Comparison of ENCODE assay signal across 31 mouse cellular contexts in the genomic region with DNA sequence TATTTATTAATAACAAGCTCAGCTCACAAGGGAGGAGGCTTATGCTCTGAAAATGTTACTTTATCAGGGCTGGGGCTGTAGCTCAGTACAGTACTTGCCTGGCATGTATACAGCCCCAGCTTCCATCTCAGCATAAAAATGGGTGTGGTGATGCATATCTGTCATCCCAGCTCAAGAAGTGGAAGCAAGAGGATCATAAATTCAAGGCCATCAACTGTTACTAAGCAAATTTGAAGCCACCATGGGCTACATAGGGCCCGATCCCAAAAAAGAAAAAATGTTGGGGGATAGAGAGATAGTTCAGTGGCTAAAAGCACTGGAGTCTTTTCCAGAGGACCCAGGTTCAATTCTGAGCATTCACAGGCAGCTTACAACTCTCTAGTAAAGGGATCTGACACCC.
"Had no signal": no experiment of that assay in that cellular context is flagged by ENCODE, and none has a peak within 500 bp of the region (broad histone marks: within the 10 kb centered on the region; RNA-seq: fewer than 3 reads in every experiment).

No protein-coding gene starts in this region.

- DNase-seq: left cerebral cortex, postnatal 4 days; liver; liver, embryonic 13.5 days; liver, postnatal 0 days; lung, adult 18-20 months; lung, adult 2 months; lung, embryonic 14.5 days; lung, postnatal 14 days; lung, postnatal 36 days; lung, postnatal 4 days; midbrain, embryonic 14.5 days had no signal

- H3K27me3 ChIP-seq: limb, embryonic 12.5 days; limb, embryonic 13.5 days; limb, embryonic 15.5 days; liver, embryonic 12.5 days; liver, embryonic 13.5 days; liver, embryonic 15.5 days; lung, embryonic 15.5 days; megakaryocyte, embryonic 14.5 days; midbrain, embryonic 12.5 days; midbrain, embryonic 13.5 days; midbrain, embryonic 15.5 days; neural tube, embryonic 12.5 days had no signal

- H3K4me2 ChIP-seq: limb, embryonic 12.5 days; limb, embryonic 13.5 days; limb, embryonic 15.5 days; liver, embryonic 11.5 days; liver, embryonic 12.5 days; liver, embryonic 13.5 days; liver, embryonic 15.5 days; lung, embryonic 14.5 days; lung, embryonic 15.5 days; midbrain, embryonic 11.5 days; midbrain, embryonic 12.5 days; midbrain, embryonic 13.5 days; midbrain, embryonic 15.5 days; neural tube, embryonic 12.5 days had no signal

- H3K9ac ChIP-seq: limb, embryonic 12.5 days; limb, embryonic 13.5 days; limb, embryonic 15.5 days; liver, embryonic 12.5 days; liver, embryonic 13.5 days; liver, embryonic 14.5 days; liver, embryonic 15.5 days; liver, postnatal 0 days; lung, embryonic 14.5 days; lung, embryonic 15.5 days; midbrain, embryonic 12.5 days; midbrain, embryonic 13.5 days; midbrain, embryonic 15.5 days; neural tube, embryonic 12.5 days had no signal

- H3K9me3 ChIP-seq: limb, embryonic 10.5 days; limb, embryonic 12.5 days; limb, embryonic 13.5 days; limb, embryonic 15.5 days; liver, embryonic 12.5 days; liver, embryonic 13.5 days; liver, embryonic 15.5 days; lung, embryonic 15.5 days; midbrain, embryonic 12.5 days; midbrain, embryonic 13.5 days; midbrain, embryonic 15.5 days; neural tube, embryonic 12.5 days had no signal

- H3K27ac ChIP-seq: left cerebral cortex, adult 2 months; limb, embryonic 10.5 days; limb, embryonic 12.5 days; limb, embryonic 13.5 days; limb, embryonic 15.5 days; liver, embryonic 12.5 days; liver, embryonic 13.5 days; liver, embryonic 14.5 days; liver, embryonic 15.5 days; macrophage; midbrain, embryonic 10.5 days; midbrain, embryonic 12.5 days; midbrain, embryonic 13.5 days; midbrain, embryonic 15.5 days; neural tube, embryonic 12.5 days had no signal

- H3K4me3 ChIP-seq: left cerebral cortex, adult 2 months; limb, embryonic 10.5 days; limb, embryonic 12.5 days; limb, embryonic 13.5 days; limb, embryonic 15.5 days; liver, embryonic 12.5 days; liver, embryonic 13.5 days; liver, embryonic 15.5 days; lung, embryonic 15.5 days; megakaryocyte, embryonic 14.5 days; midbrain, embryonic 10.5 days; midbrain, embryonic 12.5 days; midbrain, embryonic 13.5 days; midbrain, embryonic 15.5 days; myocyte; neural tube, embryonic 12.5 days had no signal

- H3K4me1 ChIP-seq: limb, embryonic 10.5 days; limb, embryonic 12.5 days; limb, embryonic 13.5 days; limb, embryonic 15.5 days; liver, embryonic 12.5 days; liver, embryonic 15.5 days; lung, embryonic 15.5 days; midbrain, embryonic 10.5 days; midbrain, embryonic 12.5 days; midbrain, embryonic 13.5 days; midbrain, embryonic 15.5 days; neural tube, embryonic 12.5 days had no signal

- ATAC-seq: liver, embryonic 12.5 days; liver, postnatal 0 days; midbrain, embryonic 13.5 days; midbrain, embryonic 15.5 days; midbrain, embryonic 16.5 days had no signal
